ENCODE assay signal across 28 mouse cellular contexts in the genomic region with DNA sequence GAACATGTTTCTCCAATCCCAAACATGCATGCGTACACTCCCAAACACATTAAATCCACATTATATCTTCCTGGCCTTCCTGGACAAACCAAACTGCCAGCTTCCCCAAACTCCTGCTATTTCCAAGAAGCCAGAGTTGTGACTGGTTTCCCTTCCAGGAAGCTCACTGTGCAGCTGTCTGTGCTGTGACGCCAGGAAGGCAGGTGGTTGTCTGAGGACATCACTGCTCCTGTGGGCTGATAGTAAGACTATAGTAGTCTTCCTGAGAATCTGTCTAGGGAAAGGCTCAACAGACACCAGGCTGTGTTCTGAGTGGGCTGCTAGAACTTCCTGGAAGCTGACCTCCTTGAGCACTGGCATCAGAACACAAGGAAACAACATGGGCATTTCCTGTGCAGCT.
DNase-seq lines count a peak whose midpoint lies in the region; ATAC-seq and TF ChIP-seq lines count a peak whose summit lies in the region.
"Had no signal": no experiment of that assay in that cellular context is flagged by ENCODE, and none has a peak within 500 bp of the region (broad histone marks: within the 10 kb centered on the region; RNA-seq: fewer than 3 reads in every experiment).

No protein-coding gene starts in this region.

- no peaks in the 10 kb centered on the region for H3K36me3 ChIP-seq in forebrain, postnatal 0 days (ENCODE audit: insufficient read depth)
- no peaks in the 10 kb centered on the region for H3K36me3 ChIP-seq in forebrain, embryonic 10.5 days (replicated peaks)
- no peaks in the 10 kb centered on the region for H3K36me3 ChIP-seq in kidney, adult 2 months (ENCODE audit: control insufficient read depth, insufficient read depth, low read length)
- H3K36me3 ChIP-seq in lung, postnatal 0 days (ENCODE audit: insufficient read depth, low read length): no peaks in the 10 kb centered on the region
- H3K36me3 ChIP-seq: forebrain, embryonic 12.5 days; hindbrain, embryonic 12.5 days; intestine, embryonic 15.5 days; liver, embryonic 15.5 days; lung, embryonic 15.5 days; midbrain, embryonic 12.5 days; neural tube, embryonic 13.5 days had no signal

- TF ChIP-seq CTCF in forebrain, postnatal 0 days (IDR thresholded peaks at IDR 0.05; ENCODE audit: low read depth): no peak
- no peak for TF ChIP-seq CTCF in kidney, adult 2 months (conservative IDR thresholded peaks at IDR 0.05; ENCODE audit: insufficient read depth, insufficient read length, low read depth, low read length)
- no peak for TF ChIP-seq CTCF in lung, postnatal 0 days (IDR thresholded peaks at IDR 0.05)

- H3K27ac ChIP-seq in forebrain, postnatal 0 days (ENCODE audit: low read depth, low read length): no peak overlapping the region
- no peak overlapping the region for H3K27ac ChIP-seq in forebrain, embryonic 10.5 days
- peak overlapping the region; percentile 99 for H3K27ac ChIP-seq in kidney, adult 2 months (ENCODE audit: insufficient read depth, low read depth, low read length)
- peak overlapping the region; percentile 20; the same call in 1 of the 2 replicates for H3K27ac ChIP-seq in lung, postnatal 0 days (ENCODE audit: low read length)
- H3K27ac ChIP-seq: forebrain, embryonic 12.5 days; hindbrain, embryonic 12.5 days; hindbrain, postnatal 0 days; intestine, embryonic 15.5 days; liver, embryonic 15.5 days; lung, embryonic 15.5 days; midbrain, embryonic 12.5 days; neural tube, embryonic 13.5 days had no signal

- H3K9ac ChIP-seq in forebrain, postnatal 0 days: no peak overlapping the region
- no peak overlapping the region for H3K9ac ChIP-seq in lung, postnatal 0 days (replicated peaks; ENCODE audit: low read depth)
- H3K9ac ChIP-seq: forebrain, embryonic 12.5 days; hindbrain, embryonic 12.5 days; intestine, embryonic 15.5 days; liver, embryonic 15.5 days; lung, embryonic 15.5 days; midbrain, embryonic 12.5 days; neural tube, embryonic 13.5 days had no signal

- TF ChIP-seq POLR2A in kidney, adult 2 months (IDR thresholded peaks at IDR 0.05; ENCODE audit: low read depth, low read length): no peak

- peak; percentile 37; the same call in 1 of the 2 replicates for TF ChIP-seq EP300 in lung, postnatal 0 days (IDR thresholded peaks at IDR 0.05)

- ATAC-seq in forebrain, postnatal 0 days: no peak
- ATAC-seq in lung, postnatal 0 days: peak; percentile 66
- ATAC-seq: hindbrain, postnatal 0 days; intestine, embryonic 15.5 days; Patski had no signal

- H3K4me3 ChIP-seq in forebrain, postnatal 0 days (ENCODE audit: low read depth, low read length): no peak overlapping the region
- no peak overlapping the region for H3K4me3 ChIP-seq in forebrain, embryonic 10.5 days
- no peak overlapping the region for H3K4me3 ChIP-seq in kidney, adult 2 months (ENCODE audit: insufficient read depth, low read depth, low read length)
- no peak overlapping the region for H3K4me3 ChIP-seq in lung, postnatal 0 days (ENCODE audit: low read depth, low read length)
- H3K4me3 ChIP-seq: erythroblast, embryonic 14.5 days; forebrain, embryonic 12.5 days; hindbrain, embryonic 12.5 days; intestine, embryonic 15.5 days; liver, embryonic 15.5 days; lung, embryonic 15.5 days; megakaryocyte, embryonic 14.5 days; midbrain, embryonic 12.5 days; neural tube, embryonic 13.5 days had no signal

- no peaks in the 10 kb centered on the region for H3K4me1 ChIP-seq in forebrain, postnatal 0 days (ENCODE audit: insufficient read depth)
- no peaks in the 10 kb centered on the region for H3K4me1 ChIP-seq in forebrain, embryonic 10.5 days
- peaks cover 20% of the 10 kb centered on the region for H3K4me1 ChIP-seq in kidney, adult 2 months (ENCODE audit: control insufficient read depth, insufficient read depth, low read length)
- H3K4me1 ChIP-seq in lung, postnatal 0 days (ENCODE audit: insufficient read depth, low read depth, low read length): no peaks in the 10 kb centered on the region
- H3K4me1 ChIP-seq: forebrain, embryonic 12.5 days; hindbrain, embryonic 12.5 days; intestine, embryonic 15.5 days; liver, embryonic 15.5 days; lung, embryonic 15.5 days; megakaryocyte, embryonic 14.5 days; midbrain, embryonic 12.5 days; neural tube, embryonic 13.5 days had no signal

- H3K9me3 ChIP-seq in forebrain, postnatal 0 days (ENCODE audit: low read length): no peaks in the 10 kb centered on the region
- H3K9me3 ChIP-seq in forebrain, embryonic 10.5 days: no peaks in the 10 kb centered on the region
- no peaks in the 10 kb centered on the region for H3K9me3 ChIP-seq in lung, postnatal 0 days (ENCODE audit: low read length)
- H3K9me3 ChIP-seq: forebrain, embryonic 12.5 days; hindbrain, embryonic 12.5 days; intestine, embryonic 15.5 days; liver, embryonic 15.5 days; lung, embryonic 15.5 days; megakaryocyte, embryonic 14.5 days; midbrain, embryonic 12.5 days; neural tube, embryonic 13.5 days had no signal

- peak; percentile 23 for DNase-seq in forebrain, postnatal 0 days
- no peak for DNase-seq in forebrain, embryonic 10.5 days (ENCODE audit: extremely low spot score, low spot score)
- DNase-seq in kidney, adult 2 months: peak; percentile 64
- DNase-seq in kidney, postnatal 25 days: no peak
- DNase-seq in lung, postnatal 0 days (ENCODE audit: low spot score): peak; percentile 11
- no peak for DNase-seq in lung, postnatal 25 days (ENCODE audit: low spot score)
- DNase-seq in skeletal muscle tissue, adult 2 months (ENCODE audit: low read depth, low spot score): peak; percentile 15
- DNase-seq: adrenal gland, postnatal 10 days; cerebellum, adult 18-20 months; cerebellum, postnatal 14 days; gastrocnemius, postnatal 25 days; heart, adult 18-20 months; heart, postnatal 14 days; lung, postnatal 4 days; right cerebral cortex, postnatal 25 days; spleen, adult 18-20 months; thymus, postnatal 4 days had no signal

- H3K27me3 ChIP-seq in forebrain, postnatal 0 days (ENCODE audit: insufficient read depth, low read length): no peaks in the 10 kb centered on the region
- H3K27me3 ChIP-seq in forebrain, embryonic 10.5 days (ENCODE audit: poor library complexity, severe bottlenecking): no peaks in the 10 kb centered on the region
- H3K27me3 ChIP-seq in kidney, adult 2 months (replicated peaks; ENCODE audit: control insufficient read depth, insufficient read depth, low read length): no peaks in the 10 kb centered on the region
- no peaks in the 10 kb centered on the region for H3K27me3 ChIP-seq in lung, postnatal 0 days (replicated peaks; ENCODE audit: insufficient read depth, low read length)
- H3K27me3 ChIP-seq: forebrain, embryonic 12.5 days; hindbrain, embryonic 12.5 days; intestine, embryonic 15.5 days; liver, embryonic 15.5 days; lung, embryonic 15.5 days; megakaryocyte, embryonic 14.5 days; midbrain, embryonic 12.5 days; neural tube, embryonic 13.5 days; Patski had no signal

- WGBS in forebrain, postnatal 0 days: 91% methylated on average over 2 of the region's 2 CpGs
- 87% methylated on average over 2 of the region's 2 CpGs for WGBS in forebrain, embryonic 10.5 days
- WGBS in kidney, adult 2 months: 56% methylated on average over 2 of the region's 2 CpGs
- WGBS in lung, postnatal 0 days: 60% methylated on average over 2 of the region's 2 CpGs

- no peak overlapping the region for H3K4me2 ChIP-seq in forebrain, postnatal 0 days (ENCODE audit: low read depth)
- no peak overlapping the region for H3K4me2 ChIP-seq in lung, postnatal 0 days (replicated peaks; ENCODE audit: low read depth, low read length)
- H3K4me2 ChIP-seq: forebrain, embryonic 12.5 days; hindbrain, embryonic 12.5 days; intestine, embryonic 15.5 days; liver, embryonic 15.5 days; lung, embryonic 15.5 days; midbrain, embryonic 12.5 days; neural tube, embryonic 13.5 days had no signal

Comparison
In these comparisons a context has a peak if more than half of its experiments do, and no peak if none do; other contexts are left out.
1. DNase-seq: peak in forebrain, postnatal 0 days (single experiment), kidney, adult 2 months (single experiment), lung, postnatal 0 days (single experiment) and skeletal muscle tissue, adult 2 months (single experiment); none in forebrain, embryonic 10.5 days (single experiment), kidney, postnatal 25 days (0 of 2) and lung, postnatal 25 days (single experiment).
2. H3K27ac ChIP-seq: peak in kidney, adult 2 months (single experiment) and lung, postnatal 0 days (single experiment); none in forebrain, postnatal 0 days (single experiment) and forebrain, embryonic 10.5 days (single experiment).